Mouse (Mus musculus) lung, postnatal 0 days (tissue): ENCODE measurements around the gene Cox7a1. TPM values are rescaled to one million over a fixed set of nuclear protein-coding genes. Genes with fewer than 3 reads are reported as not detected.
A peak's percentile ranks its signal among the peaks of the same experiment; 100 is the strongest.

Experiments
- ATAC-seq: fragments of 200-750 bp; cut with Nextera tagmentation; 2 replicates; pipeline ENCODE4 v1.8.0; 2017; ENCODE audit warnings: moderate library complexity
- DNase-seq: peaks from one replicate; pipeline ENCODE4 v3.0.0-alpha.2; 2016; ENCODE audit warnings: low spot score
- H3K27ac ChIP-seq: fragments of 300-500 bp; sonication (generic); 2 replicates; pipeline ENCODE4 v1.5.1; 2014; ENCODE audit warnings: antibody characterized with exemption, mild to moderate bottlenecking, low read length, mixed read lengths
- H3K27me3 ChIP-seq: fragments of 300-500 bp; sonication (generic); replicated peaks from 2 replicates; pipeline ENCODE4 v1.6.1; 2014; ENCODE audit warnings: low read length, mixed read lengths; ENCODE audit not compliant: insufficient read depth
- H3K36me3 ChIP-seq: fragments of 300-500 bp; sonication (generic); 2 replicates; pipeline ENCODE4 v1.6.1; 2014; ENCODE audit warnings: low read length, mixed read lengths; ENCODE audit not compliant: insufficient read depth
- H3K4me1 ChIP-seq: fragments of 300-500 bp; sonication (generic); 2 replicates; pipeline ENCODE4 v1.6.1; 2014; ENCODE audit warnings: antibody characterized with exemption, low read depth, low read length, mixed read lengths; ENCODE audit not compliant: insufficient read depth
- H3K4me2 ChIP-seq: fragments of 300-500 bp; sonication (generic); replicated peaks from 2 replicates; pipeline ENCODE4 v1.6.1; 2014; ENCODE audit warnings: low read depth, mild to moderate bottlenecking, low read length, moderate library complexity, mixed read lengths
- H3K4me3 ChIP-seq: fragments of 300-500 bp; sonication (generic); 2 replicates; pipeline ENCODE4 v1.5.1; 2014; ENCODE audit warnings: low read depth, low read length
- H3K9ac ChIP-seq: fragments of 300-500 bp; sonication (generic); replicated peaks from 2 replicates; pipeline ENCODE4 v1.6.1; 2014; ENCODE audit warnings: low read depth, mild to moderate bottlenecking
- H3K9me3 ChIP-seq: fragments of 300-500 bp; sonication (generic); 2 replicates; pipeline ENCODE4 v1.6.1; 2016; ENCODE audit warnings: low read length, mixed read lengths
- CTCF ChIP-seq: IDR thresholded peaks from 2 replicates; pipeline ENCODE4 v1.5.1; 2016; ENCODE audit warnings: antibody characterized with exemption, mild to moderate bottlenecking
- EP300 ChIP-seq: IDR thresholded peaks from 2 replicates; pipeline ENCODE4 v1.6.1; 2016; ENCODE audit warnings: antibody characterized with exemption, mild to moderate bottlenecking, control low read depth
- WGBS: fragments of 180-500 bp; shearing (Covaris S2); extraction: QIAGEN DNeasy Blood & Tissue Kit; methylation state at CpG from one replicate; pipeline ENCODE4 v1.1.7; 2014; 5-methylcytosine and 5-hydroxymethylcytosine counted together
- polyA plus RNA-seq: library from polyadenylated mRNA; unstranded; fragments of >200 nt; fragmentation: Nextera tagmentation; extraction: Ambion mirVana; gene quantifications from 2 replicates; pipeline ENCODE4 v1.2.1, GENCODE M21; 2015

Cox7a1 gene
- polyA plus RNA-seq, 1 experiment from 2014 or later = 18.8 TPM

- Histone ChIP-seq H3K4me3 (peak overlapping the region; percentile 67), H3K36me3 (no peaks in the 10 kb centered on the region), H3K9me3 (no peaks in the 10 kb centered on the region), H3K27me3 (no peaks in the 10 kb centered on the region), H3K27ac (peak overlapping the region; percentile 83), H3K4me2 (peak overlapping the region; percentile 76), H3K9ac (peak overlapping the region; percentile 75), H3K4me1 (peaks cover 5% of the 10 kb centered on the region; the same call in 1 of the 2 replicates)
- 2% methylated on average over 24 of the region's 24 CpGs for WGBS
- peak; percentile 66; the same call in 1 of the 2 replicates for TF ChIP-seq EP300
- TF ChIP-seq CTCF = peak; percentile 78
- ATAC-seq (peak; percentile 23), DNase-seq (peak; percentile 83)
Measured at GRCm38 (mm10) chr7:30232631-30233148, 48.7 kb downstream of the Cox7a1 start.

GRCm38 (mm10) chr7:30233387-30233786 lies 49.4 kb downstream of the Cox7a1 start:
- no peak overlapping the region; the same call in 1 of the 2 replicates for H3K4me3 ChIP-seq
- H3K9me3 ChIP-seq = no peaks in the 10 kb centered on the region
- H3K4me2 ChIP-seq = no peak overlapping the region; the same call in 1 of the 2 replicates
- no peak for ATAC-seq
- no peak for TF ChIP-seq EP300
- no peak for TF ChIP-seq CTCF
- no peak overlapping the region for H3K9ac ChIP-seq
- H3K27ac ChIP-seq = 0 out of 2 replicates have a peak overlapping the region, but pooled peaks have one; percentile 5
- DNase-seq = no peak
- no peaks in the 10 kb centered on the region for H3K27me3 ChIP-seq
- WGBS = 86% methylated on average over 20 of the region's 20 CpGs
- H3K36me3 ChIP-seq = no peaks in the 10 kb centered on the region
- H3K4me1 ChIP-seq = peaks cover 5% of the 10 kb centered on the region; the same call in 1 of the 2 replicates

- WGBS = 80% methylated on average over 15 of the region's 15 CpGs
Measured at GRCm38 (mm10) chr7:30234276-30234858, 50.4 kb downstream of the Cox7a1 start.

GRCm38 (mm10) chr7:30235091-30235490 lies 51.1 kb downstream of the Cox7a1 start:
- TF ChIP-seq CTCF = no peak
- TF ChIP-seq EP300 = no peak
- H3K36me3 ChIP-seq = no peaks in the 10 kb centered on the region
- no peak overlapping the region for H3K4me3 ChIP-seq
- DNase-seq = no peak
- ATAC-seq = no peak
- no peaks in the 10 kb centered on the region for H3K9me3 ChIP-seq
- no peaks in the 10 kb centered on the region for H3K27me3 ChIP-seq
- no peak overlapping the region for H3K27ac ChIP-seq
- no peak overlapping the region for H3K4me2 ChIP-seq
- H3K9ac ChIP-seq = no peak overlapping the region
- peaks cover 5% of the 10 kb centered on the region; the same call in 1 of the 2 replicates for H3K4me1 ChIP-seq
- WGBS = 82% methylated on average over 8 of the region's 8 CpGs

More at GRCm38 (mm10) chr7:30234276-30234858, 50.4 kb downstream of the Cox7a1 start:
- TF ChIP-seq EP300 (no peak), CTCF (no peak)
- Histone ChIP-seq H3K4me3 (no peak overlapping the region), H3K9ac (no peak overlapping the region), H3K27ac (no peak overlapping the region), H3K4me1 (peaks cover 5% of the 10 kb centered on the region; the same call in 1 of the 2 replicates), H3K36me3 (no peaks in the 10 kb centered on the region), H3K4me2 (no peak overlapping the region), H3K27me3 (no peaks in the 10 kb centered on the region), H3K9me3 (no peaks in the 10 kb centered on the region)
- ATAC-seq = peak; percentile 14
- DNase-seq = peak; percentile 60

GRCm38 (mm10) chr7:30235625-30236024 lies 51.7 kb downstream of the Cox7a1 start, which contains the start of gene Ovol3:
Gene Ovol3 (minus strand): TSS chr7:30235725.
- H3K4me2 ChIP-seq = no peak within 1 kb of the TSS
- no peak within 1 kb of the TSS for H3K27ac ChIP-seq
- no peak for ATAC-seq
- TF ChIP-seq EP300 (no peak), CTCF (no peak)
- WGBS = 78% methylated on average over 4 of the region's 4 CpGs
- no peak for DNase-seq
- H3K4me3 ChIP-seq = no peak within 1 kb of the TSS
- peaks cover 5% of the 10 kb centered on the region; the same call in 1 of the 2 replicates for H3K4me1 ChIP-seq
- H3K9ac ChIP-seq = no peak within 1 kb of the TSS
- no peaks in the 10 kb centered on the region for H3K27me3 ChIP-seq
- H3K36me3 ChIP-seq = peaks cover 3% of the 10 kb centered on the region; the same call in 1 of the 2 replicates
- H3K9me3 ChIP-seq = no peaks in the 10 kb centered on the region

Other genes starting within 250 kb of the Cox7a1 start
- 5.1 and 6.7 TPM in 2 replicates for gene Zfp74, start 230.1 kb upstream of the Cox7a1 start, polyA plus RNA-seq
- gene Zfp568, start 200.2 kb upstream of the Cox7a1 start, polyA plus RNA-seq = 4.1 and 5.8 TPM in 2 replicates
- 2.3 and 2.4 TPM in 2 replicates for gene Zfp14, start 132.8 kb upstream of the Cox7a1 start, polyA plus RNA-seq
- gene Zfp82, start 111.2 kb upstream of the Cox7a1 start, polyA plus RNA-seq = 3.8 and 4.0 TPM in 2 replicates
- gene Gm26920, start 93.7 kb upstream of the Cox7a1 start, polyA plus RNA-seq = 0.07 TPM in 1 of 2 replicates, not detected in the other
- 4.8 and 5.2 TPM in 2 replicates for gene Zfp566, start 93.6 kb upstream of the Cox7a1 start, polyA plus RNA-seq
- 58.4 and 61.0 TPM in 2 replicates for gene Zfp260, start 89.4 kb upstream of the Cox7a1 start, polyA plus RNA-seq
- 3.5 and 3.7 TPM in 2 replicates for gene Zfp382, start 62.2 kb upstream of the Cox7a1 start, polyA plus RNA-seq
- gene Zfp146, start 14.4 kb upstream of the Cox7a1 start, polyA plus RNA-seq = 6.0 and 6.9 TPM in 2 replicates
- 118 and 120 TPM in 2 replicates for gene Capns1, start 14.7 kb downstream of the Cox7a1 start, polyA plus RNA-seq
- gene Polr2i, start 47.8 kb downstream of the Cox7a1 start, polyA plus RNA-seq = 122 and 144 TPM in 2 replicates
- 142 and 143 TPM in 2 replicates for gene Tbcb, start 48.1 kb downstream of the Cox7a1 start, polyA plus RNA-seq
- 0.27 TPM in 1 of 2 replicates, not detected in the other for gene Ovol3, start 51.6 kb downstream of the Cox7a1 start, polyA plus RNA-seq
- 0.37 and 0.81 TPM in 2 replicates for gene Thap8, start 96.0 kb downstream of the Cox7a1 start, polyA plus RNA-seq
- gene Wdr62, start 96.3 kb downstream of the Cox7a1 start, polyA plus RNA-seq = 2.5 and 2.7 TPM in 2 replicates
- 4.3 and 5.0 TPM in 2 replicates for gene Clip3, start 107.6 kb downstream of the Cox7a1 start, polyA plus RNA-seq
- gene Alkbh6, start 124.6 kb downstream of the Cox7a1 start, polyA plus RNA-seq = 60.6 and 78.2 TPM in 2 replicates
- 13.1 and 17.2 TPM in 2 replicates for gene Syne4, start 130.7 kb downstream of the Cox7a1 start, polyA plus RNA-seq
- gene E130208F15Rik, start 137.6 kb downstream of the Cox7a1 start, polyA plus RNA-seq = not detected in 2 replicates
- 17.6 and 20.0 TPM in 2 replicates for gene Sdhaf1, start 139.8 kb downstream of the Cox7a1 start, polyA plus RNA-seq
- gene Lrfn3, start 178.6 kb downstream of the Cox7a1 start, polyA plus RNA-seq = 2.0 and 2.8 TPM in 2 replicates
- 209 and 244 TPM in 2 replicates for gene Tyrobp, start 229.6 kb downstream of the Cox7a1 start, polyA plus RNA-seq
- 7.2 and 9.4 TPM in 2 replicates for gene Hcst, start 235.7 kb downstream of the Cox7a1 start, polyA plus RNA-seq
- gene Nfkbid, start 237.6 kb downstream of the Cox7a1 start, polyA plus RNA-seq = 1.9 and 2.5 TPM in 2 replicates